Mouse (Mus musculus) spleen, postnatal 14 days (tissue): ENCODE results near the gene Fam84b.
"Not testable (repeated sequence)": the region's sequence is repeated elsewhere in the genome, so short reads cannot be mapped to it uniquely, and the experiment has no call there.

Source experiments
- DNase-seq, 2 experiments: peaks; one replicate each; pipeline ENCODE4 v3.0.0; 2021 to 2022; ENCODE audit warnings: low spot score in 2 of 2

Fam84b gene

DNA sequence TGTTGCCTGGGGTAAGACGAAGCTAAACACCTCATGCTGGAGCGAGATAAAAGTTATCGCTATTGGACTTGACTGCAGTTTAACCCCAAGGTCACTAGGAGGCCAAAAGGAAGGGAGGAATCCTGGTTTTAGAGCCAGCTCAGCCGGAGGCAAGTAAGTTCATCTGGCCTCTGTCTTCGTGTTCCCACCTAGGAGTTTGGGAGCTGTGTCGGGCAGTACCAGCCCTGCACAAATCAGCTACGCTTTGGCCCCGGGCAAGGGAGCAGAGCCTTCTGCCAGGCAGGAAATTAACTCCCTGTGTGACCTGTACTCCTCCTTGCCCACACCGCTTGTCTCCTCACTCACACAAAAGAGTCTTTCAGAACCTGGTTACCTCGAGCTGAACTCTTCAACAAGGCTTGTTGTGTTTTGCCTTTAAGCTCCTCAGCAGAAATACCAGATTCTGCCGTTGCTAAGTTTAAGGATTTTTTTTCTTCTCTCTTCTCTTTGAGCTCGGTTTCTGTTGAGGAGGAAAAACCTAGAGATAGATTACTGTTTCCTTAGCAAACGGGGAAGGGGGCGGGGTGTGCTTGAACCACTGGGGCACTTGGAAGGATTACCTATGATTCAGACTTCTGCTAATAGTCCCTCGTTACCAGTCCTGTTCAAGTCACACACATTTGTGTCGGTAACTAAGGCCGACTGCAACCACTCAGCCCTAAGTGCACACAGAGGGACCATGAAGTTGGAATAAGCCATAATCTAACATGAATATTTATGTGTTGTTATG, at the start of gene Fam84b:
Gene Fam84b (minus strand): TSS at position 548 of the 769 bp plus-strand sequence.
- DNase-seq: no peak

DNA sequence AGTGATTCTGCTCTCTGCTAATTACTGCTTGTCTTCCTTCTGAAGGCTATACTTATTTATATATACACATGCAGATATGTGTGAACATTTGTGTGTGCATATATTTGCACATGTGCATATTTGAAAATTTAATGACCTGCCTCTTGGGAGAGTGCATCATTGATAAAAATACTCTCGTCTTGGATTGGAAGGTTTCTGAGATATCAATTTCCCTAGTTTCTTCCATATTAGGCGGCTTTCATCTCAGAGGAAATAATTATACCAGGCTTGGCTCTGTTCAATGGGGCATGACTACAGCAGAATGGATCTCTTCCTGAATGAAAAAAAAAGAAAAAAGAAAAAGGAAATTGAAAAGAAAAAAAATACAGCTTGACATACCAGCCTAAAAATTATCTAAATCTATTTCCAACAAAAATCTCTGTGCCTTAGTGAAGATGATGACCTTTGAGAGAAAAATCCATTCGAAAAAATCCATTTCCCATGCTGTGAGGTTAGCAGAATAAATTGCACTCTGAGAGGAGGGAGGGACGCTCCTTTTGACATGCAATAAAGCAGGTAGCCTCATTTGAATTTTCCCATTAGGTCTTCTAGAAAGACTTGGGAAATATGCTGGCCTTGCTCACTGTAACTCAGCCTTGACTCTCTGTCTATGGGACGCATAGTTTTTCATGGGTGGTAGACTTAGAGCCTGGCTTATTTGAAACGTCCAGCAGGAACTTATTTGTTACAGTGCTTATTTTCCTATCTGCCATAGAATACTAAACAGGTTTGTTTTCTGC, 44.8 kb upstream of the Fam84b start:
- DNase-seq: no peak

DNA sequence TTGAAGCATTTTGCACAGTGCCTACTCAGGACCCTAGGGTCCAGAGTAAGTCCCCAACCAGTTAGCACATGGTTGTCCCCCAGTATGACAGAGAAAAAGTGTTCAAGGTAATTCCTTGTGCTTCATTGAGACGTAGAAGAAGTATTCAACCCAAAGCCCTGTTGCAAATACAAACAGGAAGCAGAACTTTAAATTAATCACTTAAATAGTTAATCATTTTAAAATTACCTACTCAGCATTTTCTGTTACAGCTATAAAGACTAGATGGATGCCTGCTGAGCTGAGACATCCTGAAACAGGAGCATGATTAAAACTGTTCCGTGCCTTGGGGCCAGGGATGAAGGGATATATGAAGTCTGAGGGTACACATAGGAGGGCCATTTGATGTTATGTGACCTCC, 42.5 kb upstream of the Fam84b start:
- no peak for DNase-seq

DNA sequence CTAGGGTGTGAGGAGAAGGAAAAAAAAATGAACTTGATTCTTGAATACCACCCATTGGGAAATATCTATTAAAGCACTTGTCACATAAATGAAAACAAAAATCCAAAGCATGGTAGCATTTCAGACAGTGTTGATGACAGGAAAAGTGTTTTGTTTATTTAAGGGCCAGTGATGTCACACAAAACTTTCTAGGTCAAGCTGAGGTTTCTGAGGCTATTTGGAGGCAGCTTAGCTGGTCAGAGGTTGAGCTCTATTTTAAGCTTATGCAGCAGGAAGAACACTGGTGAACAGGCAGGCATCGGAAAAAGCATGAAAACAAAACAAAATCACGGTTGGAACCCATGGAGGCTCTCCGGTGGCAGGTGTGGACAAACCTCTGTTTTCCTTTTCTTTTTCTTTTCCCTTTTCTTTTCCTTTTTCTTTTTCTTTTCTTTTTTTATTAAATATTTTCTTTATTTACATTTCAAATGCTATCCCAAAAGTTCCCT, 39.4 kb upstream of the Fam84b start:
- no peak for DNase-seq

DNA sequence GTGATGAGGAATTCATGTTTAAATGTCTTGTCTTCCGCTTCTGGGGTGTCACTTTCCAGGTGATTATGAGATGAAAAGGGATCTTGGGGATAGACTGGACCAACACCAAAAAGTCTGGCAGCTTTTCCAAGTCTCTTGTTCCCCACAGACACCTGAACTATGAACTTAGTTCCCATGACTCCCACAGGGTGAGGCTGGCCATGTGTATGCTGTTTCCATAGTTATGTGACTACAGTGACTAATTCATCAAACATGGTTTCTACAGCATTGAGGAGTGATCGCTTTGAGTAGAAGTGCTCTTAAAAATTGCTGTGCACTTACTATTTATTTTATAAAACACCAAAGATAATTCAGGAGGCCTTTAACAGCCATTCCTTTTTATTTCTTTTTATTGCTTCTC, 35.1 kb upstream of the Fam84b start:
- no peak for DNase-seq

DNA sequence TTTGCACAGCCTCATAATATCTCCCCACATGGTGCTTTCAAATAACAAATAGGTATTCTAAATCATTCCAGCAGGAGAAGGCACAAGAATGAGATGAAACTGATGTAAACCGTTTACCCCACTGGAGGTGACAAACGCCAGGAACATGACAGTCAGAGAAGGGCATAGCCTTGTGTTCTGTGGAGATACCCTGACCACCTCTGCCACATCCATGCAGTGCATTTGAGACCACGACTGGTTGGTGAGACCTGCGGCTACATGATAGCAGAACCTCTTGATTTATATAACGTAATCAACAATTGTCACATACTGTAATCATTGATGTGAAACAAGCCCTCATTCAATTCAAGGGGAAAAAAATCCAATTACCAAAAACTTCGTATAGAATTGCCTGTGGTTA, 22.1 kb upstream of the Fam84b start:
- DNase-seq: no peak

DNA sequence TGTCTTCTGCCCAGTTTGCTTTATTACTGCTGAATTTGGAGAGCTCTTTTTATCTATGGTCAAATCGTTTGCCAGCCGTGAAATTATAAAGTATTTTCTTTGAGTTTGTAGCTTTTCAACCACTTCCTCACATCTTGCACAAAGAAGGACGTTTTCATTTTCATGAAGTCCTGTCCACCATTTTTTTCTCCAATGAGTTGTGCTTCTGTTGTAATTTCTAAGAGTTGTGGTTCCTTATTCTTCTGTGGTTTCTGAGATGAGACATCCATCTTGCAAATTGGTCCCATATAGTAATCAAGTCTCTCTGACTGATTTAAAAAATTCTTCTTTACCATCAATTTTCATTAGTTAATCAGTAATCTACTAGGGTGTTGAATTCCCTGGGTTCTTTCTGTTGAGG, 8.8 kb upstream of the Fam84b start:
- DNase-seq: no peak

DNA sequence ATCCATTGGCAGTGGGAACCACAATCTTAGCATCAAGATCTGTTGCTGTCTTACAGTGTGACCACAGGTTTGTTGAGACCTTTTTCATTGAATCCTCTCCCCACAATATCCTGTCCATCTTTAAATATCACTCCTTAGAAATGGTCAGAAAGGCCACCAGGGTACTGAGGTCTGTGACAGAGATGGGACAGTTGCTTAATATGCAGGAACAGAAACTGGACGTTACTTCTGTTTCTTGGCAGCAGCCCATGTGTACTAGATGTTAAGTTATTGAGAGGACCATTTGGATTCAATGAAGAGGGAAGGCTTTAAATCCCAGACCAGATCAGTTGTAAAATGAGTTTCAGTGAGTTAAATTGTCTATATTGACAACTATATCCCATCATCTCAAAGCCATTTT, 1.5 kb upstream of the Fam84b start:
- DNase-seq: no peak

DNA sequence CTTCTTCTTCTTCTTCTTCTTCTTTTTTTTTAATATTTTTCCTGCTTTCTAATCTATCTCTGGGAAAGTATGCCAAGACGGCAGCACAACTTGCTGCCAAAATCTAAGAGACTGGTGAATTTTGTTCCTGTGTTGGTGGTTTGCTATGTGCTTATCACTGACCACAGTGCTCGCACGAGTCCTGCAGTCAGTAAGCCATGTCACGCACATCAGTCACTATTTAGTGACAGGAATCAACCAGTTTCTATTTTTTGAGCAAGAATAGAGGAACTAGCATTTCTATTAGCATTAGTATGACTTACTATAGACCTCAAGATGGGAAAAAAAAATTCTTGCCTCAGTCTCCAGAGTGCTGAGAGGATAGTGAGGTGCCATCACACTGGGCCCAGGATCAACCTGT, 573 bp upstream of the Fam84b start:
- DNase-seq: no peak

DNA sequence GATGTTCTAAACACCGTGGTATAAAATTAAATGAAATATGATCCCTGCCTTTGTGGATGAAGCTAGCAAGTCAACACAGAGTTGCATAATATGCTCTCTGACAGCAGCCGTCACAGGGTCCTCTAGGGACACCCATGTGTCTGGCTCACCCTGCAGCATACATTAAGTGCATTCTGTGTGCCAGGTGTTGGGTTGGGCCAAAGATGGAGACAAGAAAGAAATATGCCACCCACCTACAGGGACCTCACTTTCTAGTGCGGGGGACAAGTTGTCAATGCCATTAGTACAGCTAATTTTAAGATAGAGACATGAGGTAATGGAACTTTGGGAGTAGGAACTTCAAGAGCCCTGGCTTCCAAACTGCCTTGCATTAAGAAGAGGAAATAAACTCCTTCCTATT, 4.9 kb downstream of the Fam84b start:
- no peak for DNase-seq

DNA sequence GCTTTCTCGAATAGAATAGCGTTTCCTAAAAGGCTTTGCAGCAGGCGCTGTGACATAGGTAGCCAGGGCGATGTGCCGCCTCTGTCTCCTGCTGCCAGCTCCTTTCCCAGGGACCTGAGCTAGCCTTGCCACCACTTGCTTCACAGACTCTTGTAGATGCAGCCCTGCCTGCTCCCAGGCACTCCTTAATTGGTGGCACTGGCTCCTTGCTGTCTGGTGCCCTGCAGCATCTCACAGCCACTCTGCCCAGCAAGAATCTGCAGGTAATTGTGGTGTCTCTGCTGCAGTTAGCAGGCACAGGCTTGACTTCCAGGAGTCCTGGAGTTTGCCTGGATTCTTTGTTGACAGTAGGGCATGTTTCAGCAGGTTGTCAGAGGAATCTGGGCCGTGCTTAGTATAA, 7.3 kb downstream of the Fam84b start:
- DNase-seq: no peak

DNA sequence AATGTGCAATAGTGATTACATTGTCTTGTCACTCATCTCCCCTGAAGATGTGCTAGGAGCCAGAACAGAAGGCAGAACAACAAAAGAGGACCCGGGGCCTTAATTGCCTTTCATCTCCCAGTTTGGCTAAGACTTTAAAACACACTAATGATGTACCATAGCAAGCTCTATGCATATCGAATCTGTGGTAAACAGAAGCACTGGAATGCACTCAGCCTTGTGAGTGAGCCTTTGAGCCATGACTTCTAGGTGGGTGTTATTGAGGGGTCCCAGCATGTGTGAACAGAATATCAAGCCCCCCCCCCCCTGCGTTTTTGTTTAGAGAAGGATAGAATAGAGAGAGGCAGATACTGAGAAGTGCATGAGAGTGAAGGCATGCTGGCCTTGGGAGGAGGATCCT, 7.7 kb downstream of the Fam84b start:
- no peak for DNase-seq

DNA sequence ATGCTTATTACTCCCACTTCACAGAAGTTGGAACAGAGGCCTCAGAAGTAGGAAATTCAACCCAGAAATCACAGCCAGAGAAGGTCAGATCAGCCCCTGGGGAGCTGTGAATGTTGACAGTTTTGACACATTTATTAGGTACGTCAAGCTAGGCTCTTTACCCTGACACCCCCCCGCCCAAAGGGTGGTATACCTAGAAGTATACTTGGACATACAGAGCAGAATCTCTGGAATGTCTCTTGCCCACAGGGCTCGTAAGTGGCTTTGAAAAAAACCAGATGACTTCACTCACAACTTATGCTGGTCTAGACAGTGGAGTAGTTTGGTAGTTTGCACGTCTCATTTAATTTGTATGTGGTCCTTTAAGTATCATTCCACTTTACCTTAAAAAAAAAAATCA, 11.8 kb downstream of the Fam84b start:
- no peak for DNase-seq

DNA sequence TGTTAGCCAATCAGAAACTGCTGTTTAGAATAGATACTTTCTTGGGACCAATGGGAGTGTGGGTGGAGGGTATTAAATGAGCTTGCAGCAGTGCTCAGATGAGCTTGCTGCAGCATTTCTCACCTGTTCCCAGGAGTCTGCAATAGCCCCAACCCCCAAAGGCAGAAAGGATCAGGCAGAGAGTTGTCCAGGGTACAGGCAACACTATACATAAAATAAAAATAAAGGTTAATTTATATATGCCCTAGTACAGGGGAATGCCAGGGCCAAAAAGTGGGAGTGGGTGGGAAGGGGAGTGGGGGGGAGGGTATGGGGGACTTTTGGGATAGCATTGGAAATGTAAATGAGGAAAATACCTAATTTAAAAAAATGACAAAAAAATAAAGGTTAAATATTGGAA, 12.3 kb downstream of the Fam84b start:
- DNase-seq: not testable (repeated sequence)

DNA sequence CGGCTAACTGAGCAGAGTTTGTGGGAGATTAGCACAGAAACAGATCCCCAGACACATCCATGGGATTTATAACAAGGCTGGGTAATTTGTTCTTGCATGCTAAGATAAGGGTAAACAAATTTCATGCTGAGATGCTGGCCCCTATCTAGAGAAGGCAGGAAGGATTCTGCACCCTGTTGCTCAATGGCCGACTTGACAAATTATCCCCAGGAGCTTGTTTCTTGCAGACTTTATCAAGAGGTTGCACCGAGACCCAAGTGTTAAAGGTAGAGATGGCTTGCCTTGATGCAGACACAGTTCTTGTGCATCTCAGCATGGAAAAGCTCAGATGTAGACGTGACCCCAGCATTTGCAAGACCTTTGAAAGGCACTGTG, 13.3 kb downstream of the Fam84b start:
- DNase-seq: no peak

DNA sequence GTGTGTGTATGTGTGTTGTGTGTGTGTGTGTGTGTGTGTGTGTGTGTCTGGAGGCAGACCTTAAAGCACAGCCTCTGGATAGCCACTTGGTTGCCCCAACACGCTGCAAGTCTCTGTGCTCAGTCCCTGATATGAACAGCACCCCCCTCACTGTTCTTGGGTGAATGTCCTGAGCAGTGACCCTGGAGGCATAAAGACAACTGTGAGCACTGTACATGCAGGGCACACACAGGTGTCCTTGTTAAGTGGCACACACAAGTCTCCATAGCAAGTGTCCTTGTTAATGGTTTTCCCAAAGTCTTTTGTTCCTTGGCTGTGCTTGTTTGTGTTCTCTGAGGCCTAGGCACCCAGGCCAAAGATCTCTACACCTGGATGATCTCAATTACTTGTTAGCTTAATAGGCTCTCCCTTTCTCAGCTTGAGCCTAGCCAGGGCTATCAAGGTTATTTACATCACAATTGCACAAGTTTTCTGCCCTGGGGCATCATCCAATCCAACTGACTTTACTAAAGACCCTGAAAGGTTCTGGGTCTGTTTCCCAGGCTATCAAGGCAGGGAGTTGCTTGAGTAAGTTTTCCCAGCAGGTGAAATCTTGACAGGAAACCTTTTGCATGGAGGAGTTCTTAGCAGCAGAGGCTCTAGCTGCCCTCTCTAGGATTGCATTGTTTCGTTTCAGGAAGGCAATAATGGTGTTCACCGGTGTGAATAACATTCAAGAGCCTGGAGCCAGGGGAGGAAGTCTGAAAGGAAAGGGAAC, 13.9 kb downstream of the Fam84b start:
- no peak for DNase-seq

DNA sequence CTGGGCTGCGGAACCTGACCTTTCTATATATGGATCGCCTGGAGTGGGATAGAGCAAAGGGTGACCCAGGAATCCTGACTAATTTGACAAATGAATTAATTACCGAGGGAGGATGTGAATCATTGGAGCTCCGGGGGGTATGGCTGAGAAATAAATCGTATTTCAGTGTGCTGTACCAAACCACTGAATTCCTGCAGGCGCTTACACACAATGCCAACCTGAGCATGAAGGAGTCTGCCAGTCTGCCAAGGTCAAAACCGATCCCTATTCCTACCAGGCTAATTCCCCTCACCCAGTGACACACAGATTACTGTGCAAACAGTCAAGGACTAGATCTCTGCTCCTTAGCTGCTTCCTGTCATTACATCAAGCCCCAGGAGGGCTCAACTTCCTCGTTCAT, 15.4 kb downstream of the Fam84b start:
- no peak for DNase-seq

DNA sequence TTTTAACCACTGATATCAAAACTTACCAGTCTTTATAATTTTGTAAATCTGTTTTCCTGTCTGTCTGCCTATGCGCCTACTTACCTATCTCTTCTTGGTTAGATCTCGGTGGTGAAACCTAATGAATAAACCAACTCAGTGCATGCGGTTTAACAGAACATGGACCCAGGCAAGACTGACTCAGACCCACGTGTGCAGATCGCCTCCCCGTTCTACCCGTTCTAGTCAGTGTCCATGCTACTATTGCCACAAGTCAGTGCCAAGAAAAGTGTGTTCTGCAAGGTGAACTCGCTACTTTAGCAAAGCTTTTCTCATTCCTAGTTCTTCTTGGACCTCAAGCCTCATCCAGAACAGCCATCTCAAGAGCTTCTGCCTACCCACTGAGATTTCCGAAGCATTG, 15.9 kb downstream of the Fam84b start:
- no peak for DNase-seq

DNA sequence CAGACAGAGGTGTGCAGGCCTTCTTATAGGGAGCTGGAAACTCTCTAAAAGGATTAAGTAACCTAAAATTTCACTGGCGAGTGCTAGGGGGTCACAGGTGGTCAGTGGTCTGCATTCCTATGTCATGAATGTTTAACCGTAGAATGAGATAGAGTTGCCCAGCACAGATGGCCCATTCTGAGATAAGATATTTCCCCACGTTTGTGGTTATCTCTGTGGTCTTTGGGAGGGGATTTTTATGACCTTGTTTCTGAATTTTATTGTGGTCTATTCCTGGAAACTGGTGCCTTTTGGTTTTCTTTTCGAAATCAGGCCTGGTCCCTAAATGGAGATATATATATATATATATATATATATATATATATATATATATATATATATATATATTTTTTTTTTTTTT, 17.3 kb downstream of the Fam84b start:
- no peak for DNase-seq

DNA sequence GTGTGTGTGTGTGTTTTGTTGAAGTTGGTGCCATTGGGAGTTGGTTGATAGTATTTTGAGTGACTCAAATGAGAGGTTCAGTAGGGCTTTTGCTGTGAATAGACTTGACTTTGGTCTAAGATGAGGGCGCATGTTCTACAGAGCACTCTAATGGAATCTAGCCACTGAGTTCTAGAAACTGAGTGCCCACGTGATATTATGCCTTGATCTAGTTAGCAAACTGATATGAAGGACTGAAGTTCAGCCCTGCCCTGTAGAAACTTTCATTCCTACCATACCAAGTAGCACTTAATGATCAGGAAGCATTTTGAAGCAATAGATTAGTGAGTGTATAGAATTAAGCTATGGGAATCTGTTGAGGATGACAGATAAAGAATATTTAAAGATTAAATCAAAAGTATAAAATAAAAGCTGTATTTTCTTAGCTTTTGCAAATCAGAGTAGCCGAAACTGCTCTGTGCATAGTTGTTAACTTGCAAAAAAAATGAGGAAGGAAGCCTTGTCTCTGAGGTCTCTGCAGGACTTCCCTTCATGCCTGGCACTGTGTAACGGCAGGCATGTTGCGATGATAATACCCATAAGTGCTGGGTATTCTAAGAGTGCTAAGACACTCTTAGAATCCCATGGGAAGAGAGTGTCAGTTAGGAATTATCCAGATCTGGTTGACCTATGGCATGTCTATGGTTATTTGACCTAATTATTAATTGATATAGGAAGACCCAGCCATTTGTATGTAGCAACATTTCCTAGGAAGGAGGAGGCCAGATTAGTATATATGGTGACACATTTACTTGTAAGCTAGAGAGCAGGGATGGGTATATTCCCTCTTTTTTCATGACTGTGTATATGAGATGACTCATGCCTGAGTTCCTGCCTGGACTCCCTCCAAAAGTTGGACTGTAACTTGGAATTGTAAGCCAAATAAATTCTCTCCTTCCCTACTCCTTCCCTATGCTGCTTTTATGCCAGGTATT, 18.7 kb downstream of the Fam84b start:
- DNase-seq: no peak

DNA sequence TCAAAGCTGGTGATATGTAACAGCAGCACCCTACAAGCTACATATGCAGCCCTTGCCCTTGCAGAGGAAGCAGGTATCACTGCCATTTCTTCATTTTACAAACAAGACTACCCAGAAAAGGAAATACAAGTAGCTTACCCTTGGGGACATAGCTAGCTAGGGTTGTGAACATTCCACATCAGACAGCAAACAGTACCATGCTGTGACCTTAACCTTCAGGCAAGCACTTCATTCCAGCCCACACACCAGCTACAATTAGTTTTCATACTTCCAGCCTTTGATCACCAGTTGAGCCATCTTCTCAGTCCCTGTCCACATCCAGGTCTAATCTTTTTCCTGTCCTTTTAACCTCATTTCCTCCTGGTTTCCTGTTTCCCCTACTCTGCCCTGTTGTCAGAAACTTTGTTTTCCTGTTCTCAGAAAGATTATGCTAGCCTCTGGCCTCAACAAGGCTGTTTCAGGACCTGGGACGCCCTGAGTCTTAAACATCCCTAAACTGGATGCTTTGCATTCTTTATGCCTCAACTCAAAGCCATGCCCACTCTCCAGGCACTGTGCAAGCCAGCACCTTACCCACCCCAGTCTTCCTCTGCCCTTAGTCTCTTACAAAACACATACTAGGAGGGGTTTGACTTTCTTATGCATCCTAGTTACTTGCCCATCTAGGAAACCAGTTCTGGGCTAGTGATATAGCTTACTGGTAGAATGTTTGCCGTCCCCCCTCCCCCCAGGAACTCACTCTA, 19.9 kb downstream of the Fam84b start:
- DNase-seq: no peak
